Mouse (Mus musculus) hindbrain, embryonic 11.5 days (tissue): ENCODE measurements around the gene Cyp2f2. TPM values are rescaled to one million over a fixed set of nuclear protein-coding genes. Genes with fewer than 3 reads are reported as not detected.

Experiments
- ATAC-seq: fragments of 200-750 bp; cut with Nextera tagmentation; 2 replicates; pipeline ENCODE4 v1.8.0; 2017; ENCODE audit warnings: mild to moderate bottlenecking, moderate TSS enrichment, moderate library complexity; ENCODE audit not compliant: low FRiP score
- DNase-seq: peaks from one replicate; pipeline ENCODE4 v3.0.0-alpha.2; 2015; ENCODE audit warnings: low spot score
- H3K27ac ChIP-seq: fragments of 300-500 bp; sonication (generic); 2 replicates; pipeline ENCODE4 v1.5.1; 2014; ENCODE audit warnings: mild to moderate bottlenecking, low read depth, low read length
- H3K27me3 ChIP-seq: fragments of 300-500 bp; sonication (generic); 2 replicates; pipeline ENCODE4 v1.6.1; 2014; ENCODE audit warnings: mild to moderate bottlenecking, low read length, moderate library complexity, mixed read lengths; ENCODE audit not compliant: control insufficient read depth, insufficient read depth
- H3K36me3 ChIP-seq: fragments of 300-500 bp; sonication (generic); 2 replicates; pipeline ENCODE4 v1.6.1; 2014; ENCODE audit warnings: mild to moderate bottlenecking, low read length, moderate library complexity, mixed read lengths; ENCODE audit not compliant: control insufficient read depth, insufficient read depth
- H3K4me1 ChIP-seq: fragments of 300-500 bp; sonication (generic); replicated peaks from 2 replicates; pipeline ENCODE4 v1.6.1; 2014; ENCODE audit warnings: low read length, mixed read lengths; ENCODE audit not compliant: control insufficient read depth, insufficient read depth
- H3K4me2 ChIP-seq: fragments of 300-500 bp; sonication (generic); replicated peaks from 2 replicates; pipeline ENCODE4 v1.6.1; 2014; ENCODE audit warnings: mild to moderate bottlenecking, low read depth, low read length
- H3K4me3 ChIP-seq: fragments of 300-500 bp; sonication (generic); 2 replicates; pipeline ENCODE4 v1.5.1; 2014; ENCODE audit warnings: low read depth, low read length
- H3K9ac ChIP-seq: fragments of 300-500 bp; sonication (generic); 2 replicates; pipeline ENCODE4 v1.6.1; 2014; ENCODE audit warnings: low read depth, low read length
- H3K9me3 ChIP-seq: fragments of 300-500 bp; sonication (generic); 2 replicates; pipeline ENCODE4 v1.6.1; 2016; ENCODE audit warnings: low read length; ENCODE audit not compliant: control insufficient read depth
- WGBS: fragments of 180-500 bp; shearing (Covaris S2); extraction: QIAGEN DNeasy Blood & Tissue Kit; methylation state at CpG from one replicate; pipeline ENCODE4 v1.1.7; 2014; 5-methylcytosine and 5-hydroxymethylcytosine counted together
- polyA plus RNA-seq: library from polyadenylated mRNA; unstranded; fragments of >200 nt; fragmentation: Nextera tagmentation; extraction: Ambion mirVana; gene quantifications from 2 replicates; pipeline ENCODE4 v1.2.1, GENCODE M21; 2014

Cyp2f2 gene
- polyA plus RNA-seq, 1 experiment from 2014 or later: not detected

GRCm38 (mm10) chr7:27132588-27132987, 12.9 kb downstream of the Cyp2f2 start:
- H3K9me3 ChIP-seq: no peaks in the 10 kb centered on the region
- DNase-seq (peak; percentile 68), ATAC-seq (no peak)
- no peak overlapping the region for H3K9ac ChIP-seq
- H3K4me2 ChIP-seq: no peak overlapping the region
- H3K27ac ChIP-seq: no peak overlapping the region
- no peak overlapping the region for H3K4me3 ChIP-seq
- 17% methylated on average over 10 of the region's 10 CpGs for WGBS
- no peaks in the 10 kb centered on the region for H3K27me3 ChIP-seq
- H3K4me1 ChIP-seq: no peaks in the 10 kb centered on the region
- no peaks in the 10 kb centered on the region for H3K36me3 ChIP-seq

DNA sequence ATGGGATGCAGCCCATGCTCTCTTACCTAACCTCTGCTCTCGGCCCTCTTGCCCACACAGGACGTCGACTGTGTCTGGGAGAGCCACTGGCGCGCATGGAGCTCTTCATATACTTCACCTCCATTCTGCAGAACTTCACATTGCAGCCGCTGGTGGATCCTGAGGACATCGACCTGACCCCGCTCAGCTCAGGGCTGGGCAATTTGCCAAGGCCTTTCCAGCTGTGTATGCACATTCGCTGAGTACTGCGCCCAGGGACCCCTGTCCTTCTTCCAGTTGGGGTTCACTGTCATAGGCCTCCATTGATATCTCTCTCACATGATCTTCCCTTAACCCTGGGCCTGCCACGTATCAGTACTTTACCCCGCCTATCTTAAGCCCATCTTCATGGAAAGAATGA, 13.4 kb downstream of the Cyp2f2 start:
- H3K4me3 ChIP-seq: no peak overlapping the region
- no peak overlapping the region for H3K9ac ChIP-seq
- DNase-seq (no peak), ATAC-seq (no peak)
- H3K4me1 ChIP-seq: no peaks in the 10 kb centered on the region
- no peaks in the 10 kb centered on the region for H3K9me3 ChIP-seq
- no peaks in the 10 kb centered on the region for H3K36me3 ChIP-seq
- H3K4me2 ChIP-seq: no peak overlapping the region
- H3K27me3 ChIP-seq: no peaks in the 10 kb centered on the region
- 76% methylated on average over 12 of the region's 12 CpGs for WGBS
- H3K27ac ChIP-seq: no peak overlapping the region

DNA sequence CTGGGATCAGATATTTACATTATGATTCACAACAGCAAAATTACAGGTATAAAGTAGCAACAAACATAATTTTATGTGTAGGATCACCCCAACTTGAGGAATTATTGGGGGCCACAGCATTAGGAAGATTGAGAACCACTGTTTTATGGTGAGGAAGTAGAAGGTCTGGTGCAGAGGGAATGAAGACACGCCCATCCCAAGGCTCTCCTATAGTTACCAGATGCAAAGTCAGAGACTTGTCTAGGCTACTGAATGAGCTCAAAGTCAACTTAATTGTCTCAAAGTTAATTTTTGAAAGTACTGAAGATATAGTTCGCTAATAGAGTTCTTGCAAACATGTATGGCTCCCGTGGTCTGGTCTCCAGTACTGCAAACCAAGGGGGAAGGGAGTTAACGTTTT, 14.0 kb downstream of the Cyp2f2 start:
- DNase-seq (no peak), ATAC-seq (no peak)
- Histone ChIP-seq H3K9ac (no peak overlapping the region), H3K4me2 (no peak overlapping the region), H3K36me3 (no peaks in the 10 kb centered on the region), H3K4me3 (no peak overlapping the region), H3K4me1 (no peaks in the 10 kb centered on the region), H3K27me3 (no peaks in the 10 kb centered on the region), H3K9me3 (no peaks in the 10 kb centered on the region), H3K27ac (no peak overlapping the region)
- WGBS: 86% methylated on average over 4 of the region's 4 CpGs

DNA sequence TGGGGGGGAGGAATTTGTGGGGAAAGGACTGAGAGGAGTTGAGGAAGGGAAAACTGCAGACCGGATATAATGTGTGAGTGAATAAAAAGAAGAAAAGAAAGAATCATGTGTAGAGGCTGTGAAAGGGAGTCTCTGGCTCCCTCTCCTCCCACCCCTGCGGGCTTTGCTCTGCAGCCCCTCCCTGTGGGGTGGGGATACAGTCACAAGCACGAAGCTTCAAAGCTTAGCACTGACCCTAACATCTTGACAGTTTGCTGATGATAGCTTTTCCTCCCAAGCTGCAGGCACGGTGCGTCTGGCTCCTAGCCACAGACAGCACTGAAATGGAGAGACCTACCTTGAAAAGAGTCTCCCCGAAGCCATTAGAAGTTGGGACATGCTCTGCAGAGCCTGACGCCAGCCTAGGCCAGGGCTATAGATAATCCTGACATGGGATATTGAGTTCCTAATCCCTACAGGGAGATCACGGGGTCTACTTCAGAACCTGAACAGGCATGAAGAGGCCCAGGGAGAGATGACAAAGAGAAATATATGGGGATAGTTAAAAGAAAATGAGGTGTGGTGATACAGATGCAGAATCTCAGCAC, 16.8 kb downstream of the Cyp2f2 start:
- Histone ChIP-seq H3K4me1 (no peaks in the 10 kb centered on the region), H3K27ac (no peak overlapping the region), H3K4me2 (no peak overlapping the region), H3K27me3 (no peaks in the 10 kb centered on the region), H3K4me3 (no peak overlapping the region), H3K9me3 (no peaks in the 10 kb centered on the region), H3K36me3 (no peaks in the 10 kb centered on the region), H3K9ac (no peak overlapping the region)
- ATAC-seq: no peak
- WGBS: 73% methylated on average over 8 of the region's 8 CpGs
- DNase-seq: no peak

DNA sequence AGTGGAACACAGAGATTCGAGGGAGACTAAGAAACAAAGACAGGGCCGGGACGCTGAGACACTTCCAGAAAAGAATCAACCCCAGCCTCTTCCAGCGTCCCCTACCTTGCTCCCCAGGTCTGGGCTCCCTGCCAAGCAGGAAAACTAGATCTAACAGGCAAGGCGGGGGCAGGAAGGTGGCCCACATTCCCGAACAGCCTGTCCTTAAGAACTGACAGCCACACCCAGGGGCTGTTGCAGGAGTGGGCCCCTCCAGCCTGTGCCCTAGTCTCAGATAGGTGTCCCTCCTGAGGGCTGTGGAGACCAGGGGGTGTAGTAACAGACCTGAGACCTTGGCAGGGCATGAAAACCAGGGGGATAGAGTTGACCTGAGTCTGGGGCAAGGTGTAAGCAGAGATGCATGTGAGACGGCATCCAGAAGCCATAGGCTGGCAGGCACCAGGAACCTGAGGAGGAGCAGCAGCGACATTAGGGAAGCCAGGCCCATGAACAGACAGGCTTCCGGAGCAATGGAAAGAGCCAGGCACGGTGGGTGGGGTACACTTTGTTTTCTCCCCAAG, 33.6 kb downstream of the Cyp2f2 start, which contains the start of gene Cyp2t4:
Gene Cyp2t4, plus strand, starts transcription at position 510 of the 560 bp plus-strand sequence.
- Histone ChIP-seq H3K4me1 (no peaks in the 10 kb centered on the region), H3K36me3 (no peaks in the 10 kb centered on the region), H3K27me3 (no peaks in the 10 kb centered on the region), H3K9ac (no peak within 1 kb of the TSS), H3K4me3 (no peak within 1 kb of the TSS), H3K4me2 (no peak within 1 kb of the TSS), H3K9me3 (no peaks in the 10 kb centered on the region), H3K27ac (no peak within 1 kb of the TSS)
- WGBS: 78% methylated on average over 10 of the region's 10 CpGs
- DNase-seq (no peak), ATAC-seq (no peak)

DNA sequence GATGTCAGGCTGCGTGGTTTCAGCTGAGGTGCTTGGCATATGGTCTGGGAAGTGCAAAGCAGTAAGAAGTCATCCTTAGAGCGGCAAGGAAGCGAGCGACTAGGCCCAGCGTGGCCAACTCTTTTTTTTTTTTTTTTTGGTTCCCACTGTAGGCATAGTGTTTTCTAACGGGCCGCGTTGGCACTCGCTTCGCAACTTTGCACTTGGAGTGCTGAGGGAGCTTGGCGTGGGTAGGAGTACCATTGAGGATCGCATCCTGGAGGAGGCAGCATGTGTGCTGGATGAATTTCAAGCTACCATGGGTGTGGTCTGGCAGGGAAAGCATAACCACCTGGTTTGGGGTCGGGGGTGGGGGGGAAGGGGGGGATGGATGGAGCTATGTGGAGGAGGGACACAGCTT, 36.3 kb downstream of the Cyp2f2 start:
- 80% methylated on average over 13 of the region's 13 CpGs for WGBS
- DNase-seq (no peak), ATAC-seq (no peak)
- no peak overlapping the region for H3K4me2 ChIP-seq
- H3K4me3 ChIP-seq: no peak overlapping the region
- 0 out of 2 replicates have a peak, but pooled peaks cover 3% of the 10 kb centered on the region for H3K36me3 ChIP-seq
- H3K27ac ChIP-seq: no peak overlapping the region
- no peaks in the 10 kb centered on the region; the same call in 1 of the 2 replicates for H3K4me1 ChIP-seq
- no peak overlapping the region for H3K9ac ChIP-seq
- no peaks in the 10 kb centered on the region for H3K9me3 ChIP-seq
- H3K27me3 ChIP-seq: no peaks in the 10 kb centered on the region

DNA sequence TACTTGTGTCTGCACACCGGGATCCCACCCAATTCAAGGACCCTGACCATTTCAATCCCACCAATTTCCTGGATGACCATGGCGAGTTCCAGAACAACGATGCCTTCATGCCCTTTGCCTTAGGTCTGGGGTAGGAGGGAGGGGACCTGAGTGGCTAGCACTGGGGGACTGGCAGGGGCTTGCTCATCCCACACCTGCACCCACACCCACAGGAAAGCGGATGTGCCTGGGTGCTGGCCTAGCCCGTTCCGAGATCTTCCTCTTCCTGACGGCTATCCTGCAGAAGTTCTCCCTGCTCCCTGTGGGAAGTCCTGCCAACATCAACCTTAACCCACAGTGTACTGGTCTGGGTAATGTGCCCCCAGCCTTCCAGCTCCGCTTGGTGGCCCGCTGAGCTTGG, 38.5 kb downstream of the Cyp2f2 start:
- H3K27me3 ChIP-seq: no peaks in the 10 kb centered on the region
- whole genome bisulfite sequencing: 94% methylated on average over 9 of the region's 9 CpGs
- no peak overlapping the region for H3K4me3 ChIP-seq
- H3K9me3 ChIP-seq: no peaks in the 10 kb centered on the region
- H3K4me2 ChIP-seq: no peak overlapping the region
- ATAC-seq (no peak), DNase-seq (no peak)
- no peak overlapping the region for H3K9ac ChIP-seq
- no peak overlapping the region for H3K27ac ChIP-seq
- H3K4me1 ChIP-seq: peaks cover 6% of the 10 kb centered on the region; the same call in 1 of the 2 replicates
- H3K36me3 ChIP-seq: 0 out of 2 replicates have a peak, but pooled peaks cover 3% of the 10 kb centered on the region

DNA sequence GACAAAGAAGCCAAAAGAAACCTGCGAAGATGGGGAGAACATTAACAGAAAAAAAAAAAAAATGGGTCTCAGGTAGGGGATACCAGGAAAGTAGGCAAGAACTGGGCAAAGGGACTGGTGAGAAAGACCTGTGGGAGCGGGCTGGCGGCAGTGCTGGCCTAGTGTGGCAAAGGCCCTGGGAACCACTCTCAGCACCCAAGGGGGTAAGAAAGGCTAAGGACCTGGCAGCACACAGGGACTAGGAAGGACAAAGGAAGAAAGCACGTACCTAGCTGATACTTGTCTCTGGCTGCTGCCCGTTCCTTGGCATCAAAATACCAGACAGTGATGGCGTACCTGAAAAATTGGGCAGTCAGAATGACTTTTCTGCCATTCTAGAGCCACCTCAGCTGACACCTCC, 39.5 kb downstream of the Cyp2f2 start:
- ATAC-seq (no peak), DNase-seq (no peak)
- H3K4me1 ChIP-seq: peaks cover 10% of the 10 kb centered on the region
- H3K9me3 ChIP-seq: no peaks in the 10 kb centered on the region
- no peak overlapping the region for H3K4me2 ChIP-seq
- no peak overlapping the region for H3K9ac ChIP-seq
- H3K27me3 ChIP-seq: no peaks in the 10 kb centered on the region
- 95% methylated on average over 6 of the region's 6 CpGs for WGBS
- H3K27ac ChIP-seq: no peak overlapping the region
- no peak overlapping the region for H3K4me3 ChIP-seq
- H3K36me3 ChIP-seq: 0 out of 2 replicates have a peak, but pooled peaks cover 3% of the 10 kb centered on the region

DNA sequence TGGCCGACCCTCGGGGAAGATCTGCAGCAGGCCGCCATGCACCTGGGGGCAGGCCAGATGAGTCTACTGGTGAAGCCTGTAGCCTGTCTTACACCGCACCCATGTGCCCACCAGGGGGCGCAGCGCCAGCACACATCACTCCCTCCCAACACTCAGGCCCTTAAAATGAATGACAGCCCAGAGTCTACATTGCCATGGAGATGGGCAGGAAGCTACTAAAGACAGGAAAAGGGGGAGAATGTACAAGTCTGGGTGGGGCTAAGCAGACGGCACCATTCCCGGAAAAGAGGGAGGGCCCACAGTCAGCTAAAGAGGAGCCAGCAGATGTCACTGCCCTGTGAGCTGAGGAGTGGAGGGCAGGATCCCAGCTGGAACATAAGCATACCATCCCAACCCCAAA, 40.2 kb downstream of the Cyp2f2 start:
- Histone ChIP-seq H3K27ac (no peak overlapping the region), H3K4me1 (peaks cover 16% of the 10 kb centered on the region), H3K36me3 (peaks cover 7% of the 10 kb centered on the region; the same call in 1 of the 2 replicates), H3K9ac (no peak overlapping the region), H3K4me2 (no peak overlapping the region), H3K4me3 (no peak overlapping the region), H3K27me3 (no peaks in the 10 kb centered on the region), H3K9me3 (no peaks in the 10 kb centered on the region)
- ATAC-seq (peak; percentile 90), DNase-seq (peak; percentile 89)
- WGBS: 18% methylated on average over 8 of the region's 8 CpGs
